Mouse (Mus musculus): ENCODE data around the gene Wdr86.

The Wdr86 gene

DNA sequence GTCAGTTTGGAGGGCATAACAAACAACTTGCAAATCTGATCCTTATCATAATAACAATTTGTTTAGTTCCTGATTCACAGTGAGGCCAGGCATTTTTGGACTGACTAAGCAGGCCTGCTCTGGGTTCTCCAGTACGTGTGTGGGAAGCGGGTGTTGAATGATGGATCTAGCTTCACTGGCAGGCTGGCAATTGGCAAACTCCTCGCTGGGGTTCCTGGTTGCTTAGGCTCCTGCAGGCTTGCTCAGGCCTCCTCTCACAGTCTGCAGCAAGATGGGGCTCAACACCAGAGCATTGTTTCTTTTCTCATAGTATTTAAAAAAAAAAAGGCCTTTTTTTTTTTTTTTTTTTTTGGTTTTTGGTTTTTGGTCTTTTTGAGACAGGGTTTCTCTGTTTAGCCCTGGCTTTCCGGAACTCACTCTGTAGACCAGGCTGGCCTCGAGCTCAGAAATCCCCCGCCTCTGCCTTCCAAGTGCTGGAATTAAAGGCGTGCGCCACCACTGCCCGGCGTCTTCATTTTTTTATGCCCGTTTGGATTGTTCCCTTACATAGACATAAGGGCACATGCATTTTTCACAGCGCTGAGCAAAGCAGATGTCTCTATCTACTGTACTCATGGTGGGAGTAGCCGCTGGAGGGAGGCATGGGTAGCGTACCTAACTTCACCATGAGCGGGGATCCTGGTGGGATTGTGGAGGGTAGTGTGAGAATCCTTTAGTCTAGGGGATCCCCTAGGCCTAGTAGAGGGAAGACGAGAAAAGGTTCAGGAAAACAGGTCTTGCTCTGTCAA, 45.8 kb downstream of the Wdr86 start:
- DNase-seq (ENCODE audit: low read depth, low spot score), result no peak

DNA sequence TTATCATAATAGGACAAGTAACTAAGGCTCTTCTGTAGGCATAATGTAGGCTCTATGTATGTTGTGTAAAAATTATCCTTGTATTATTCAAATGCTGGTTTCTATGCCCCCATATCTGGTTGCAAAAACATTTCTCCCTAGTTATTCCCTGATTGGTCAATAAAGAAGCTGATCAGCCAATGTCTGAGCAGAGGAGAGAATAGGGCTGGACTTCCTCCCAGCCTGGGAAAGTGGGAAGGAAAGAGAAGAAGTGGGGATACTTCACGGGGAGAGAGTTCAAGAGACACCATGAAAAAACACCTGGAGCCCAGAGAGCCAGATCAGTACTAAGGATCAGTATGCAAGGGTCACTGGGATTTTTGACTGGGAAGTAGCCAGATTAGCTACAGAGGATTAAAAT, 49.1 kb downstream of the Wdr86 start:
- DNase-seq (ENCODE audit: low read depth, low spot score), result no peak

DNA sequence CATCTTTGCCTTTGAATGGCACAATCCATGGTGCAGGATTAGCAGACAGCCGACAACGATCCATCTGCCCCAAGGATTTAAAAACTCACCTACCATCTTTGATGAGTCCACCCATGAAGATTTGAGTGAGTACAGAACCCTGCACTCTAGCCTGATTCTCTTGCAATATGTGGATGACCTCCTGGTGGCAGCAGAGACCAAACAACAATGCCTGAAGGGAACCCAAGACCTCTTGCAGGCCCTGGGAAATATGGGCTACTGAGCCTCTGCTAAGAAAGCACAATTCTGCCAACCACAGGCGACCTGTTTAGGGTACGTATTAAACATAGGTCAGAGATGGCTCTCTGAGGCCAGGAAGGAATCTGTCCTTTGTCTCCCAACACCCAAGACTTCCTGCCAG, 56.3 kb downstream of the Wdr86 start:
- peak; percentile 78 for DNase-seq (ENCODE audit: low read depth, low spot score)

Data from CD4-positive helper T cell, adult 2 months (primary cell).